Mouse (Mus musculus) brain, embryonic 14.5 days (tissue): ENCODE measurements around the gene Kcnc3.

Source experiments
- CTCF ChIP-seq: fragments of 200-500 bp; IDR thresholded peaks from 2 replicates; pipeline ENCODE4 v1.5.1; 2012; ENCODE audit warnings: inconsistent platforms, mild to moderate bottlenecking, moderate library complexity, borderline replicate concordance; ENCODE audit not compliant: insufficient read depth, insufficient read length; ENCODE audit errors: extremely low read depth
- POLR2A ChIP-seq: fragments of 200-500 bp; IDR thresholded peaks from 2 replicates; pipeline ENCODE4 v1.6.1; 2012; ENCODE audit warnings: mild to moderate bottlenecking, inconsistent platforms, borderline replicate concordance; ENCODE audit not compliant: poor library complexity, insufficient read depth, insufficient read length, severe bottlenecking; ENCODE audit errors: extremely low read depth

DNA sequence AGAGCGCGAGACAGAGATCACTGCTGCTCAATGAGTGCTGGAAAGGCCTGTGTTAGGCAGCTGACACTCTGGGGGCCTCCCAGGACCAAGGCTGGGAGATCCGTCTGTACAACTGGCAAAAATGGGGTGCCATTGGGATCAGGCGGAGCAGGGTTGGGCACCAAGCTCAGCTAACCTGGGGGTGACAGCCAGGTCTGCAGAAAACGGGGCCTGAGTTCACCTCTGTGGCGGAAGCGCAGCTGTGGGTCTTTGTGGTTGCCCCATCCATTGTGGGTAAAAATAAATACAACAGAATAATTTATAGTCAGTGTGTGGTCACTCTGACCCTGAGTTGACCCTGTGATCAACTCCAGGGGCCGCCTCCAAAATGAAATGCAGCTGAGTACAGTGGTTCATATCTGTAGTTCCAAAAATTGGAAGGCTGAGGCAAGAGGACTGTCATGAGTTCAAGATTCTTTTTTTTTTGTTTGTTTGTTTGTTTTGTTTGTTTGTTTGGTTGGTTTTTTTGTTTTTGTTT is 58.7 kb downstream of the Kcnc3 start:
- no peak for TF ChIP-seq CTCF
- TF ChIP-seq POLR2A: no peak
